Mouse (Mus musculus) testis, adult 2 months (tissue): ENCODE measurements at regions not wholly inside any gene's neighbourhood (a gene's known extent, or its start where the extent isn't known, plus 50 kb on each side); places are given as distances from the start of the nearest gene placed in this dataset.

ENCODE experiments used
- CTCF ChIP-seq: fragments of 200-500 bp; IDR thresholded peaks from 2 replicates; pipeline ENCODE4 v1.5.1; 2012; ENCODE audit warnings: low read depth, mild to moderate bottlenecking, inconsistent platforms, low read length, moderate library complexity; ENCODE audit not compliant: control insufficient read depth, insufficient read depth, insufficient replicate concordance
- POLR2A ChIP-seq: fragments of 200-500 bp; IDR thresholded peaks from 2 replicates; pipeline ENCODE4 v1.6.1; 2012; ENCODE audit warnings: low read depth, mild to moderate bottlenecking, inconsistent platforms, low read length, moderate library complexity; ENCODE audit not compliant: control insufficient read depth

DNA sequence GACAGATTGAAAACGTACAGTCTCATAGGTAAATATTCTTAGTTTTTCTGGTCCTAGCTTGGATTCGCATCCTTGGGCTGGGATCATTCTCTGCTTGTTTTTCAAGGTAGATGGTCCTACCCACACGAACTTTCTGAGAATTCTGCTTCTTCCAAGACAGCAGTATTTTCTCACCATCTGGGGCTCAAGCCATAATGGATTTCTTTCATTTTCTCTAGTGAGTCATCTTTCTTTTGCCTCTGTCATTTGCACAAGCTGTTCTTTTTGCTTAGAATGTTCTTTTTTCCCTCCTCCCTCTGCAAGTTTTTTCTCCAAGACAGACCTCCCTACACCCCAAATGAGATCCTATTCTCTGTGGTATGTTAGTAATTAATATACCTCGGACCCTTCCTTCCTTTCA lies 132.5 kb downstream of the Pah start:
- TF ChIP-seq POLR2A (no peak), CTCF (no peak)
